Mouse (Mus musculus): ENCODE results near the gene Mamstr. TPM values are rescaled to one million over a fixed set of nuclear protein-coding genes. Genes with fewer than 3 reads are reported as not detected.
"Not testable (repeated sequence)": the region's sequence is repeated elsewhere in the genome, so short reads cannot be mapped to it uniquely, and the experiment has no call there.

The Mamstr gene
- polyA plus RNA-seq, 1 experiment = not detected

GRCm38 (mm10) chr7:45654424-45655047 lies 14.8 kb downstream of the Mamstr start:
- H3K27ac ChIP-seq (ENCODE audit: insufficient read depth, low read depth, low read length) = no peak overlapping the region
- 29% methylated on average over 17 of the region's 17 CpGs for WGBS
- H3K4me3 ChIP-seq (ENCODE audit: insufficient read depth, low read depth, low read length) = peak overlapping the region; percentile 3; the same call in 1 of the 2 replicates

GRCm38 (mm10) chr7:45660746-45661478 lies 21.1 kb downstream of the Mamstr start:
- Histone ChIP-seq H3K4me3 (ENCODE audit: insufficient read depth, low read depth, low read length) (no peak overlapping the region), H3K27ac (ENCODE audit: insufficient read depth, low read depth, low read length) (no peak overlapping the region), H3K4me1 (ENCODE audit: control insufficient read depth, insufficient read depth, low read length) (peaks cover under 1% of the 10 kb centered on the region; the same call in 1 of the 2 replicates)
- 85% methylated on average over 11 of the region's 11 CpGs for WGBS
- no peak for TF ChIP-seq CTCF (IDR thresholded peaks at IDR 0.05; ENCODE audit: insufficient read depth, low read depth, low read length)
- no peak for TF ChIP-seq POLR2A (IDR thresholded peaks at IDR 0.05; ENCODE audit: insufficient read depth, low read depth, low read length)

More at GRCm38 (mm10) chr7:45654424-45655047, 14.8 kb downstream of the Mamstr start:
- H3K4me1 ChIP-seq (ENCODE audit: control insufficient read depth, insufficient read depth, low read length) = peaks cover 8% of the 10 kb centered on the region
- TF ChIP-seq POLR2A (IDR thresholded peaks at IDR 0.05; ENCODE audit: insufficient read depth, low read depth, low read length) (no peak), CTCF (IDR thresholded peaks at IDR 0.05; ENCODE audit: insufficient read depth, low read depth, low read length) (no peak)

GRCm38 (mm10) chr7:45661702-45662101 lies 21.9 kb downstream of the Mamstr start:
- WGBS = 94% methylated on average over 6 of the region's 6 CpGs
- not testable (repeated sequence) for H3K27ac ChIP-seq (ENCODE audit: insufficient read depth, low read depth, low read length); H3K4me3 ChIP-seq (ENCODE audit: insufficient read depth, low read depth, low read length); H3K4me1 ChIP-seq (ENCODE audit: control insufficient read depth, insufficient read depth, low read length)

- no peak for TF ChIP-seq POLR2A (IDR thresholded peaks at IDR 0.05; ENCODE audit: insufficient read depth, low read depth, low read length)
- no peak for TF ChIP-seq CTCF (IDR thresholded peaks at IDR 0.05; ENCODE audit: insufficient read depth, low read depth, low read length)
- no peaks in the 10 kb centered on the region for H3K4me1 ChIP-seq (ENCODE audit: control insufficient read depth, insufficient read depth, low read length)
- no peak overlapping the region for H3K4me3 ChIP-seq (ENCODE audit: insufficient read depth, low read depth, low read length)
- H3K27ac ChIP-seq (ENCODE audit: insufficient read depth, low read depth, low read length) = no peak overlapping the region
- 66% methylated on average over 13 of the region's 13 CpGs for WGBS
Measured at GRCm38 (mm10) chr7:45665303-45666138, 25.7 kb downstream of the Mamstr start.

- Histone ChIP-seq H3K4me3 (ENCODE audit: insufficient read depth, low read depth, low read length) (no peak within 1 kb of the TSS), H3K4me1 (ENCODE audit: control insufficient read depth, insufficient read depth, low read length) (no peaks in the 10 kb centered on the region), H3K27ac (ENCODE audit: insufficient read depth, low read depth, low read length) (no peak within 1 kb of the TSS)
- WGBS = 86% methylated on average over 7 of the region's 7 CpGs
- no peak for TF ChIP-seq CTCF (IDR thresholded peaks at IDR 0.05; ENCODE audit: insufficient read depth, low read depth, low read length)
- TF ChIP-seq POLR2A (IDR thresholded peaks at IDR 0.05; ENCODE audit: insufficient read depth, low read depth, low read length) = no peak
Measured at GRCm38 (mm10) chr7:45666161-45666560, 26.4 kb downstream of the Mamstr start, which contains the start of gene Fut2. Fut2 (minus strand) TSS chr7:45666394.

GRCm38 (mm10) chr7:45667761-45668160 lies 28.0 kb downstream of the Mamstr start:
- no peak for TF ChIP-seq POLR2A (IDR thresholded peaks at IDR 0.05; ENCODE audit: insufficient read depth, low read depth, low read length)
- TF ChIP-seq CTCF (IDR thresholded peaks at IDR 0.05; ENCODE audit: insufficient read depth, low read depth, low read length) = no peak
- no peak overlapping the region for H3K27ac ChIP-seq (ENCODE audit: insufficient read depth, low read depth, low read length)
- H3K4me3 ChIP-seq (ENCODE audit: insufficient read depth, low read depth, low read length) = no peak overlapping the region
- 77% methylated on average over 14 of the region's 14 CpGs for WGBS
- H3K4me1 ChIP-seq (ENCODE audit: control insufficient read depth, insufficient read depth, low read length) = no peaks in the 10 kb centered on the region

DNA sequence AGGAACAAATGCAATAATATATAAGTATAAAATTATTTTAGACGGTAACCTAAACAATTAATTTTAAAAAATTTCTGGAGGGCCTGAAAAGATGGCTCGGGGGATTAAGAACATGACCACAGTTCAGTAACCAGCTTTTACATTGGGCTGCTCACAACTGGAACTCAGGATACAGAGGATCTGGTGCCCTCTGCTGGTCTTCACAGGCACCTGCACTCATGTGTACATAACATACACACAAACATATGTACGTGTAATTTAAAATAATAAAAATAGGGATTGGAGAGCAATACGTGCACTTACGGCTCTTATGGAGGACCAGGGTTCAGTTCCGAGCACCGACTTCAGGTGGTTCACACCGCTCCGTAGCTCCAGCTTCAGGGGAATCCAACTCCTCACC lies 29.1 kb downstream of the Mamstr start:
- no peaks in the 10 kb centered on the region for H3K4me1 ChIP-seq (ENCODE audit: control insufficient read depth, insufficient read depth, low read length)
- no peak overlapping the region for H3K4me3 ChIP-seq (ENCODE audit: insufficient read depth, low read depth, low read length)
- TF ChIP-seq POLR2A (IDR thresholded peaks at IDR 0.05; ENCODE audit: insufficient read depth, low read depth, low read length) (no peak), CTCF (IDR thresholded peaks at IDR 0.05; ENCODE audit: insufficient read depth, low read depth, low read length) (no peak)
- H3K27ac ChIP-seq (ENCODE audit: insufficient read depth, low read depth, low read length) = no peak overlapping the region
- 95% methylated on average over 9 of the region's 9 CpGs for WGBS

GRCm38 (mm10) chr7:45677627-45678295 lies 38.0 kb downstream of the Mamstr start:
- peaks cover 4% of the 10 kb centered on the region for H3K4me1 ChIP-seq (ENCODE audit: control insufficient read depth, insufficient read depth, low read length)
- H3K27ac ChIP-seq (ENCODE audit: insufficient read depth, low read depth, low read length) = no peak overlapping the region
- whole genome bisulfite sequencing = 90% methylated on average over 7 of the region's 7 CpGs
- no peak for TF ChIP-seq CTCF (IDR thresholded peaks at IDR 0.05; ENCODE audit: insufficient read depth, low read depth, low read length)
- no peak for TF ChIP-seq POLR2A (IDR thresholded peaks at IDR 0.05; ENCODE audit: insufficient read depth, low read depth, low read length)
- H3K4me3 ChIP-seq (ENCODE audit: insufficient read depth, low read depth, low read length) = no peak overlapping the region
